Mouse (Mus musculus) cerebellum, adult 9-10 months (tissue): Measurements from ENCODE around the gene Dlg2.

Experiments
- DNase-seq: peaks from one replicate; pipeline ENCODE4 v3.0.0; 2022

Dlg2 gene

DNA sequence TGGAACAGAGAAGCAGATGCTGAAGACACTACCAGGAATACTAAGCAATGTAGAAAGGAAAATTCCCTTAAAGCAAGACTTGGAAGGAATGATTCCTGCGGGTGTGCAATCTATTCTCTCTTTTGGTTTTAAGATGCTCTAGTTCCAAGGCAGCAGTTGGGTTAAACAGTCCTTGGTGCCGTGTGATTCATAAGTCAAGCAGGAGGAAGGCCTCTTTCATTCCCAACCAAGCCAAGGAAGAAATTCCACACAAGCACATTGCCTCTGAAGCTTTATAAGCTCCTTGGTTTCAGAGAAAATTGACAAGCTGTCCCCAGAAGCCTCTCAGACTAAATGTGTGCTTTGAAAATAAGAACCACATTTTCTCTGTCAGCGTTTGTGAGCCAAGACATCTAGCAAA lies 1309.4 kb downstream of the Dlg2 start:
- no peak for DNase-seq

DNA sequence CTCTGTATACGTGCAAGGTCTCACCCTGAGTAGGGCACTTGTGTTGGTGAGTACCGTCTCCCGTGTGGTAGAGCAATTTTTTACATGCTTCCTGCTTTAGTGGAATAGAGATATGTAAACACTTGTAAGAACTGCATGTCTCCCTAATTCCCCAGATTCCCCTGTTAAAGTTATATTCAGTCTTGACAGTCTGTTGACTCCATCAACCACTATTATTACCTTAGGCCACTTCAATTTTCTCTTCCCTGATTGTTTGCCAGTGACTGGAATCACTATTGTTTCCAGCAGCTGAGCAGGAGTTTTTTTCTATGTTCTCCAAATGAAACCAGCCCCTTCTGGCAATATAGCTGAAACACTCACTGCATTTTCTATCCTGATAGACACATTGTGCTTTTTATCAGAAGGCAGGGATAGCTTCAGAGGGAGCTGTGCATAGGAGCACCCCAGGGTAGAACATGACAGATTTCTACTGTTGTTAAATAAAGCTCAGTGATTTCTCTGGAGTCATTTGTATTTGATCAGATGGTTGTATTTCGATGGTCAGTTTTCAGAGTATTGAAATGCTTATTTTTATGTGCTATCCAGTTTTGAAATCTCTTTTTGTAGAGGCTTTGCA lies 1314.6 kb downstream of the Dlg2 start:
- no peak for DNase-seq

DNA sequence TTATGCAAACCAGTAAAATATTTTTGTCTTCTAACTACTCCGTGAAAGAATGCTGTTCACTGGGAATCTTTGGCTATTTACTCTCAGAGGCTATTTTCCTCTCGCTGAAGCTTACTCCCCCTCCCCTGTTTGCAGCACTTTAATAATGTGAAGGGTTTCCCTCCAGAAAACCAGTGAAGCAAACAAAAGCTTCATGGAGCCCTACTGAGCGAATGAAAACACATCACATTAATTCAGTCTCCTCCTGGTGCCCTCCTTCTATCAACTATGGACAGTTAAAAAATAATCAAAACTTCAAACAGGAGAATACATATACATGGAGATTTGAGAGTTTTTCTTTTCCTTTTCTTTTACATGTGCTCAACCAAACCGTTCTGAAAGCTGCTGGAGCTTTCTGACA lies 1330.2 kb downstream of the Dlg2 start:
- no peak for DNase-seq

DNA sequence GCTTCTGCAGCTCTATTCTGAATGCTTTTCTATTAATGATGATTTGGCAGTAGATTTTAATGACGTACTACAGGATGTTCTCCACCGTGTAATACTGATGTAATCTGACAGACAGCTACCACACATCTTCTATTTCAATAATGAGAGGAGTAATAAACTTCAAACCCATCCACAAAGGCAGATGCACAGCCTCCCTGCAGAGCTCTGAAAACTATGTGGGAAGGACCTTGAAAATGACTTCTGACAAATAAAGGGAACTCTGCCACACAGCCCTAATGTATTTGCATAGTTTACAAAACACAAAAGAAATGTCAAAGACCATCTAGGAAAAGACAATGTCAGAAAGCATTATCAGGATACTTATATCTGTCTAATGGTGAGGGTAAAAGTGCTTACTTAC lies 1334.3 kb downstream of the Dlg2 start:
- DNase-seq: no peak

DNA sequence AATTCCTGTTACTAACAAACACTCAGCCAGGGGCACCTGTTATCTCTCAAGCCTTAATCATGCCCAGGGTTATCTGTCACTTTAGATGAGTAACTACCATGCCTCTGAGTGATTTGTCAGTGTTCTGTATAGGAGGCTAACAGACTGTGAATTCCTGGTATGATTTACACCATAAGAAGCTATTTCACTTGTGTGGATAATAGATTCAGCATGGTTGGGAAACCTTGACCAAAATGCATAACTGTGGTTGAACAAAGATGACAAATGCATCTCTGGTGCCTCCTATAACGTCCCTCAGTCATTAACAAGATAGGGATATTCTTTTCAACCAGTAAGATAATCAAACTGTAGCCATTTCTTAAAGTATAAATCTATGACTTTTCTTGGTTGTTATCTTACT lies 1341.5 kb downstream of the Dlg2 start:
- no peak for DNase-seq

DNA sequence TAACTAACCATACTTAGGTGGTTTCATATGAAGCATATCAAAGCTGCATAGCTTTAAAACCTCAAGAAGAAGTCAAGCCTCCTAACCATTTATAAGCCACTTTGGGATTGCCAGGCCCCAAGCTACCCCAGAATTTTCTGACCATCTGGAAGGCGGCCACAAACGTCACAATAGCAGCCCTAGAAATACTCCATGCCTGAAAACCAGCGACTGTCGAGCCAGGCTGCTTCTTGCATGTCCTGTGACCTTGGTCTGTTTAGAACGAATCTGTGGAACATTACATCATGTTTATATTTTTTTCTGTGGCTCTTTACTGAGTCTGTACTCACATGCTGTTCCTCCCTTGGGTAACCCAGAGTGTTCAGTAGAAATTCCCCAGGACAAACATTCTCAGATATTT lies 1355.7 kb downstream of the Dlg2 start:
- no peak for DNase-seq

DNA sequence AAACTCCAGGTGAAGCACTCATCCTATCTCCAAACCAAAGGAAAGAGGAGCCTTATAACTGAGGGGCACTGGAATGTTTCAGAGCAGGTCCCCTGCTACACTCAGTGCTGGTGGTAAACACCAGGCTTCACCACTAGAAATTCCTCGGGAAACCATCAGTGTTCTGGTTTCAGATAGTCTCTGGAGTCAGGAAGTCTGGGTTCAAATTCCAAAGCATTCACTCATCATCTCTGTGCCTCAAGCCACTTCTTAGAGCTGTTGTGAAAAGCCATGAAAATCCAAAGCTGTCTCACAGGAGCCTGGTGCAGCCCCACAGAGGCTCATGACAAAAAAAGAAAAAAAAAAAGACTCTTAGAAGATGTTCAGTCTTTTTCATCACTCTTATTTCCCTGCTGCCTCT lies 1369.3 kb downstream of the Dlg2 start:
- DNase-seq: no peak

DNA sequence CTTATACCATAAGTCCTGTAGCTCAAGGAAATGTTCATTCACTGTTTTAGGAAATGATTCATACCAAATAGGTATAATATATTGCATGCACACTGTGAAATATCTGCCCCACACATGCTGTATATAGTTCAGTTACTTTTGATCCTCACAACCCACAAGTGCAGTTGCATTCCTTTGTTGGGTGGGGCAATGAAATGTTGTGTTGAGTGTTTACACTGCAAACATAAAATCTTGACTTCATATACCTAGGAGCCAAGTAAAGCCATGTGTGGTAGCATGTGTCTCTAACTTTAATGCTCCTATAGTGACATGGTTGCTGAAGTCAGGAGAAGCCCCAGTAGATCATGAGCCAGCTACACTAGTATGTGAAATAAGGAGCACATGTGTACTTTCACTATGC lies 1372.9 kb downstream of the Dlg2 start:
- no peak for DNase-seq

DNA sequence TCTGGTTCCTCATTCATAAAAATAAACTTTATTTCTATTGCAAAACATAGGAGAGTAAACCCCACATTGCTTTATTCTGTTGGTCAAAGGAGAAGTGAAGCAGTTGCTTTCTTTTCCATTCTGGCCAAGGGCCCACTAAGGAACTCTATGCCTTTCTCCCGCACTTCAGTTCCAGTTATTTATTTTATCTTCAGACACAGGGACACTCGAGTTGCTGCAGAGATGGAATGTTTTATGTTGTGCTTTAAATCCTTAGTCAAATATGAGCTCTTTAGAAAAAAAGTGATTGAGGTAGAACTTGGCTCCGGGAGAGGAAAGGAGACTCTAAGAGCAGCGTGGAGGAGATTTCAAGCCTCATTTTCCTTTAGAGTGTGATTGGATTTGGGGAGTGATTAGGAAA lies 1377.2 kb downstream of the Dlg2 start:
- DNase-seq: no peak

DNA sequence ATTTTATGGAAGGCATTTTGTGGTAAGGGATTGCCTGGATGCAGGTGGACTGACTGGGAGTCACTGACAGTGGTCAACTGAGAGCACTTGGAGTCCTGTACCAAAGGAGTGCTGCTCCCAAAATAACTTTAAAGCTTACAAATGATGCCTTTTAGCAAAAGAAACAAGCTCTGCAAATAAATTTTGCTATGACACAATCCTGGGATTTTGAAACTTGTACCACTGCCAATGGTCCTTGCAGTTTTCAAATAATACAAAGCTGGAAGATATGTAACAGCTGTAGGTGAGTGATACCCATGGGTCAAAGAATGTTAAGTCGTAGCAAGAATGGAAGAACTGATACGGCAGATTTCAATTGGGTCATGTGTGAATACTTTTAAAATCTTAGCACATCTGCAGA lies 1380.5 kb downstream of the Dlg2 start:
- no peak for DNase-seq

DNA sequence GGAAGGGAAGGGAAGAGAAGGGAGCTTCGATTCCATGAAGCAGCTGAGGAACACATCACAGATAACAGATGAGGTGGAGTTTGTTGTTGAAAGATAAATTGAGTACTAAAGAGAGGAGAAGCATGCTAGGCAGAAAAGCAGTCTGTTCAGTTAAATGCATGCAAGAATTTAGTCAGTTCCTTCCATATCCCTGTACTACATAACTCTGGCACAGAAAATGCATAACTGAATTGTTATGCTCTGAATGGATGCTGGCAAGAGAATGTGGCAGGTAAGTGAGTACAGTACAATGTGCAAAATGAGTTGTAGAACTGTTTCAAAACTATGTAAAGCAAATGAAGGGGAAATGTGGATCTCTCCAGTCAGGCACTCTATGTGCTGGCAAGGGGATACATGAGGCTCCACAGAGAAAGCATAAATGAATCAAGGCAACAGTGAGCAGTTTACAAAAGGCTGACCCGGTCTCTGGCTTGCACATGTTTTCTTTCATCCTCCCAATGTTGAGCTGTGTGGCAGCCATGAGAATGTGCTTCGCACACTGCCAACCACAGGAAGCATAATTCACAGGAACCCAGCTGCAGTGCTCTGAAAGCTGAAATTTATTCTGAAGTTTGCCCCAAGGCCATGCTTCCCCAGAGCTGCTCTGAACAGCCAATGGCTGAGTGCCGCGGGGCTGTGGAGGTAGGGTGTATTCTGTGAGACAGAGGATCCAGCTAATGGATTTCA lies 1386.5 kb downstream of the Dlg2 start:
- no peak for DNase-seq

DNA sequence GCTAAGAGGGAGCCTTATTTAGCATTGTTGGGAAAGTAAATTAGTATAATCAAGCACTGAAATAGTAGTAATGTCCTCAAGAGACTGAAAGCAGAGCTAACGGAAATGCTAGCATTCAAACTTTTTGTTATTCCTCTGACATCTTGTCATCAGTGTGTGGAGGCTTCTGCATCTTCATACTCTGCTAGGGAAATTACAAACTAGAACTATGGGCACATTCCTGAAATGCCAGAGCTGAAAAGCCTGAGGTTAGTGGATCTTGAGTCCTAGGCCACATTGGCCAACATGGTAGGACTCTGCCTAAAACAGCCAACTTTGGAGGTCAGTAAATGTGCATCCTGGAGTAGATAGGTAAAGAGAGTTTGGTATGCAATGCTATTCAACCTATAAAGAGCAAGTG lies 1392.4 kb downstream of the Dlg2 start:
- DNase-seq: no peak

DNA sequence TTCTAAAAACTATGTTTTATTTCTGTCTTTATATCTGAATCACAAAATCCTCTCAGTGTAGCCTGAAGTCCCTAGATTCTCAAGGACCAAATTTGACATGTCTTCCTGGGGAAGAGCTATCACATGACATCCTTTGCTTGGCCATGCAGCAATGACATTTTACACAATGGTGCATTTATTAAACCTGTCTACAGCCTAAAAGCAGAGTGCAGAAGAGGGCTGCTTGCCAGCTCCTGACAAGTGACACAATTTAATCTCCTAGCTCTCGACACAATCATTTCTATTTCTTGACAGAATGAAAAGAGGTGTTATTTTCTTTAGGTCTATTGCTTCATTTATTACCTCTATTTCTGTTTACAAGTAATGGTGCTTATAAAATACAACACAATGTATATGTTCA lies 1400.4 kb downstream of the Dlg2 start:
- peak; percentile 4 for DNase-seq

DNA sequence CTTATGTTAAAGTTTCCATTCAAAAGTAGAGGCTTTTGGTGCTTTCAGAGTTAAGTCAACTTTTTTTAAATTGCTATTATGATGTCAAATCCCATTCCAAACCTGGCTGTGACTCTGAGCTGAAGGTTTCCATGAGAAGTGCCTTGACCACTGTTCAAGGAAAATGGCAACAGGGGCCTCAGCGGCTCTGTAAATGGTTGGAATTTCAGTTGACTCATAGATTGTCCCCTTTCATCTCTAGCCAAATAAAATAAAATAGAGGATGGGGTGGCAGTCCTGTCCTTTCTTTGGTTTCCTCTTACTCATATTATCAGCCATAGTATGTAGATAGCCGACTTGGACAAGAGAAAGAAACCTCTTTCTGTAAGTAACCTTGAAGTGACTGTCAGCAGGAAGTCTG lies 1401.3 kb downstream of the Dlg2 start:
- DNase-seq: no peak

DNA sequence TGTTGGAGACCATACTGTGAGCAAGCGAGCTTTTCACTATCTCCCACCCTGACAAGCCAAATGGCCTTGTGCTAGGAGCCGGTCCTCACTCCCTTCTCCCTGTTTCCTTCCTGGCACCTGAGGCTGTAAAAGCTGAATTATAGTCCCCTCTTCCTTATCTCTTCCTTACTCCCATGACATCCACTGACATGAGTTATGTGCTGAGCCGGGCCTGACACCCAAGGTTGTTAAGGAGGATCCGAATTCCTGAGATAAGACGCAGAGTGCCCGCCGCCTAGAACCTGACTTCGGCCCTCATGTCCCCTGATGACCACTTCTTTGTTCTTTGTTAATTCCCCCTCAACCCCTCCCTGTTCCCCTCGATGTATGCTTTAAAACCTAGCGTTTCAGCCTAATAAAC lies 1409.9 kb downstream of the Dlg2 start:
- no peak for DNase-seq

DNA sequence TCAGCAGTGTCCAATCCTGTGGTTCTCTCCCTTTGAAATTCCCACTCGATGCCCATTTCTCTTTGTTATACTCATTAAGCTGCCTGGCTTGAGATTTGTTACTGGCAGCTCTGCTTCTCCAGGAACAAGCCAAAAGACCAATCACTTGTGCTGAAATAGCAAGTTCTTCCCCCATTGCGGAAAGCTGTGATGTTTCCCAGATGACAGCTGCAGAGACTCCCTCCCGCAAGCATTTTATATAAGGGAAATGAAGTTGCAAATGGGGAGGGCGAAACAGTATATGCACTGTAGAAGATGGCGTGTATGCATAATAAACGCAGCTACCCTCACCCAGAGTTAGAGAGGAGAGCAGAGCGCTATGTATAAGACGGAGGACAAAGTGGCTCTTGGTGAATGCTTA lies 1417.5 kb downstream of the Dlg2 start:
- no peak for DNase-seq

DNA sequence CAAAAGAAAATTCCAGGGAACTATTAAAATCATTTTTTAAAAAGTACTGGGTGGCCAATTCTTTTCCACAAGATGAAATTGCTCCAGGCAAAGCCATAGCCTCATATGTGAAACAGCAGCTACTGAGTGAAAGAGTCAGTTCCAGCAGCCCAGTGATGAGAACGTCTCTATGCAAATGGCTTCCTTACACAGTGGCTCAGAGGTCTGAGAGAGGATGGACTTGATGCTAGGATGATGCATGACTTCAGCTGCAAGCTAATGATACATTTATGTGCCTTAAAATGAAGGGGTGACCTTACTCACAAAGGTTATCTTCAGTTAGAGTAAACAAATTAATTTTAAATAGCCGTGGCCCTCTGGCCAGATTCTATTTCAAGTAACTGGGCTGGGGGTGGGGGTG lies 1420.5 kb downstream of the Dlg2 start:
- no peak for DNase-seq

DNA sequence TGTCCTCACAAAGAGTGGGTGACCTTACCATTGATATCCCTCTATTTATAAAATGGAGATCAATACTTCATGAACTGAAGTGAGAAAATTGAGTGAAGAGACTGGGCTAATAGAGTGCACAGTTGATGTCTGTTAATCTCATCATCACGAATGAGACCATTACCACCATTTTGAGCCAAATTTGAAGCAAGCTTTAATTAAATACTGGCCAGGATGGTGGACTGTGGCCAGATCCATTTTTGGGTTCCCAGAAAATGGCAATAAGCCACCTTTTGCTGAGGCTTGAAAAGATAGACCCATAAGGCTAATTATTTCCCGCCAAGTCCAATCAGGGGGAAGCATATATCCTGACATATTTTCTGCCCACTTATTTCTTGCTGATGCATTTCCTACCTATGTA lies 1421.0 kb downstream of the Dlg2 start:
- no peak for DNase-seq

DNA sequence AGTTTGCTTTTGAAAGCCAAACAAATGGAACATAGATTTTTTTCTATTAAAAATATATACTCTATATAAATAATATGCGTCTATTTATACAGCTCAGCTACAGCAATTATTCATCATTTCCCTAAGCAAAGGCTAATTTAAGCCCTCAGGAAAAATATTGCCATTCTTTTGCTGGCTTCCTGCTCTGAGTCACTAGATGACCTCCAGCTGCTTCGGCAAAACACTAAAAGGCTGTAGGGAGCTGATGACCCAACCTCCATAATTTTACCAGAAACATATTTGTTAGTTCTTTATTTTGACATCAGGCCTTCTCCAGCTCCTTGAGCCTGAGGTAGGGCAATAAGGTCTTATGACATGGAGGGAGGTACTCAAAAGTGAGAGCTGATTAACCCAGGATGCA lies 1426.0 kb downstream of the Dlg2 start:
- DNase-seq: no peak

DNA sequence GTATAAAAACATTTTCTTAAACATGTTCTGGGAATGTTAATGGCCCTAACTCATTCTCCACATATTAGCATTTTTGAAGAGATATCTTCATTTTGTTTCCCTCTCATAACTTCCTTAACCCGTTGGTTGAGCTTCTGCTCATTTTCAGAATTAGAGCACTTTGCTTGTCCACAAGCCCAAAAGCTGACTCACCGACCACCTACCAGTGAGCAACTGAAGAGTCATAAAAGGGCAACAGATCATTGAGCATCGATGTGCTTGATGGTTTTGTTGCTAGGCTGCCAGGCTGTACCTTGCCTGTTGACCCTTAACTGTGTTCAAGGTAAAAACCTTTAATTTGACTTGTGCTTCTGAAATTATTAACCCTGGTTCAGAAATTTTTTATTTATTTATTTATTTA lies 1440.3 kb downstream of the Dlg2 start:
- no peak for DNase-seq

DNA sequence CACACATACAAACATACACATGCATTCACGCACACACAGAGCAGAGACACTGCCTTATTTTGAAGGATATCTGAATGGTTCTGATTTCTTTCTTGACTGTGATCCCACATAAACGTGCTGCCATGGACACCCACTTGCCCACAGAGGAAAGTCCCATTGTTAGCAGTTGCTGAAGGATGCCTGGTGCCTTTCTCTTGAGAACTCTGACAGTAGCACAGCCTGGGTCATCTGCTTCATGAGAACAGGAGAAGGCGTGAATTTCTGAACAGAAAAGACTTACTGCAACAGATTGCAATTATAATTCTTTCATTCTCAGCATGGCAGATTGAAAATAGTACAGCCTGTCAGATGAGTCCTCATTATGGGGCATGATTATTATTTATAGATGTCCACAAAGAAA lies 1442.6 kb downstream of the Dlg2 start:
- DNase-seq: no peak

DNA sequence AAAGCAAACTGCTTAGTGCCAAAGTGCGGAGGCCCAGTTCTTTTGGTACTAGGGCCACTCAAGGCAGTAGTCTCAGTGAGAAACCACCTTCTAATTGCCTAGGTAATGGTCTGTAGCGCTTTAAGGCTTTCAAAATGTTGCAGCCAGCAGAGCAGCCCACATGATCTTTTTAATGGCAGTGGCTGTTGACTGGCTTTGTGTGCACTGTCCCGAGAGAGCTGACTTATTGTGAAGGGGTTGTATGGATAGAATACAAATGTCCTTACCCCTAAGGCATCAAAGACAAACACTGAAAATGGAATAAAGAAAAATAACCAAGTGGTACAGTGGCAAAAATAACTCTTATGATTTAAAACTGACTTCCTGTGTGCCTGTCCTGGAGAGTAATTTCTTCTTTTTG lies 1443.3 kb downstream of the Dlg2 start:
- DNase-seq: no peak

DNA sequence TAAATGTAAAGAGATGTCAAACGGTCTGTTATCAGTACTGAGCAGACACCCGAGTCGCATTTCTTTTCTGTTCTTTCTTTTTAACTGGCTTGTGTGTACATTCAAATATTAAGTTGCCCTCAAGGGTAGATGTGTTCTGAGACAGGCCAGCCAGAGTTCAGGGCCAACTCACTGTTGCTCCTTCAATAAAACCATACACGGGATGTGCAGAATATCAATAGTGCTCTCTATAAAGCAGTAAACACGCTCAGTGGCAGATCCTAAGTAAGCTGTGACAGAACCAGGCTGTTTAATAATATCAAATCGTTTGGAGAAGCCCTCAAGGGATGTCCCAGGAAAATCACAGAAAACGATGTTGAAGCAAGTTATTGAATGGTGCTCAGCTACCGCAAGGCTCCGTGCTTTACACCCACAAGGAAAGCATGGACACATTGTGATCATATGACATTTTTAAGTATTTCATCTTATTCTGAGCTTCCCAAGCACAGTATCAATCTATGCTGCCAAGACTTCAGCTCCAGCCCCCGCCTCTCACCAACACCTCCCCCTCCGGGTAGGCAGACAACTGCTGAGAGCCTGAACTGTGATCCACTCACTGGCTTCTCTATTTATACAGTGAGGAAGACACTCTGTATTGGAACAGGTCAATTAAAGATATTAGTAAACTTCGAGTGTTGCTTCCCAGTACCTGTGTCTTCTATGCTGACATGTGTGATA lies 1458.6 kb downstream of the Dlg2 start:
- DNase-seq: no peak

DNA sequence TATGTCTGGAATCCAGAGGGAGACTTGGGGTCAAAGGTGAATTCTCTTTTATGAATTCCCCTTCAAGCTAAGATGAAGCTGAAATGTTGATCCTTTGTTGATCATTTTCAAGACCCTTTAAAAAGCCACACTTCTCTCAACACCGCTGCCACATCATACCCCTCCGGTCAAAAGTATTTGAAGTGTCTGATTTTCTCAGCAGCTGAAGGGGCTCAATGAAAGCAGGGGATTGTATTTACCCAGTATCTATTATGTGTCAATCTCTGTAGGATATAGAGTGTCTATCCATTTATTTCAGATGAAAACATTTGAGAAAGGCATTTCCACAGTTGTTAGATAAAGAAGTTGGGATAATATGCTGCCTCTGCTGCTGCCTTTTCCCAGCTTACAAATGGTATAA lies 1459.7 kb downstream of the Dlg2 start:
- no peak for DNase-seq

DNA sequence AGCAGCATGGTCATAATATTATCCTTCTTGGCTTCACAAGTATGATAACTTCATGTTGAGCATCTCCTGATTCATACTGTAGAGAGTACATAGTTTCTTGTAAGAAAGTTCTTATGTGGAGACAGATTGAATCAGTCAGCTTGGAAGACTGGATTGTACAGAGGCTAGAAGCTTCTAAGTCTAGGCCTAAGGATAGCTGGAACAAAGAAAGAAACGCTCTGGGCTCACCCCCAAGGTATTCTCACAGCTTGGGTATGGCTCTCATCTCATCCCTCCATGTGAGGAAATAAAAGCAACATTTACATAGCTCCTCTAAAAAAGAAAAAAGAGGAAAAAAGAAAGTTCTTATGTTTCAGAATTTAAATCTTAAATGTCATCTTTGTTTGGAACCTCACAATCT lies 1466.8 kb downstream of the Dlg2 start:
- DNase-seq: no peak
